Mouse (Mus musculus) liver, embryonic 16.5 days (tissue): ENCODE results near the gene Ccl22. TPM values are rescaled to one million over a fixed set of nuclear protein-coding genes. Genes with fewer than 3 reads are reported as not detected.
A peak's percentile ranks its signal among the peaks of the same experiment; 100 is the strongest.

ENCODE experiments used
- ATAC-seq: fragments of 200-750 bp; cut with Nextera tagmentation; 2 replicates; pipeline ENCODE4 v1.8.0; 2017; ENCODE audit warnings: low read depth, mild to moderate bottlenecking, moderate number of reproducible peaks, moderate library complexity
- H3K27ac ChIP-seq: fragments of 300-500 bp; sonication (generic); 2 replicates; pipeline ENCODE4 v1.5.1; 2014; ENCODE audit warnings: mild to moderate bottlenecking, low read length
- H3K27me3 ChIP-seq: fragments of 300-500 bp; sonication (generic); 2 replicates; pipeline ENCODE4 v1.6.1; 2014; ENCODE audit warnings: low read depth, low read length, mixed read lengths; ENCODE audit not compliant: control insufficient read depth, insufficient read depth
- H3K36me3 ChIP-seq: fragments of 300-500 bp; sonication (generic); 2 replicates; pipeline ENCODE4 v1.6.1; 2014; ENCODE audit warnings: mild to moderate bottlenecking; ENCODE audit not compliant: control insufficient read depth, insufficient read depth
- H3K4me1 ChIP-seq: fragments of 300-500 bp; sonication (generic); 2 replicates; pipeline ENCODE4 v1.6.1; 2014; ENCODE audit warnings: low read depth, low read length, mixed read lengths; ENCODE audit not compliant: control insufficient read depth
- H3K4me2 ChIP-seq: fragments of 300-500 bp; sonication (generic); 2 replicates; pipeline ENCODE4 v1.6.1; 2014; ENCODE audit warnings: low read depth, low read length, mixed read lengths
- H3K4me3 ChIP-seq: fragments of 300-500 bp; sonication (generic); 2 replicates; pipeline ENCODE4 v1.5.1; 2014; ENCODE audit warnings: low read depth, mild to moderate bottlenecking, low read length
- H3K9ac ChIP-seq: fragments of 300-500 bp; sonication (generic); 2 replicates; pipeline ENCODE4 v1.6.1; 2014; ENCODE audit warnings: low read depth, low read length
- H3K9me3 ChIP-seq: fragments of 300-500 bp; sonication (generic); replicated peaks from 2 replicates; pipeline ENCODE4 v1.6.1; 2016; ENCODE audit warnings: low read length; ENCODE audit not compliant: control insufficient read depth
- WGBS: fragments of 180-500 bp; shearing (Covaris S2); extraction: QIAGEN DNeasy Blood & Tissue Kit; methylation state at CpG from one replicate; pipeline ENCODE4 v1.1.7; 2014; ENCODE audit not compliant: insufficient replicate concordance; 5-methylcytosine and 5-hydroxymethylcytosine counted together
- polyA plus RNA-seq: library from polyadenylated mRNA; unstranded; fragments of >200 nt; fragmentation: Nextera tagmentation; extraction: Ambion mirVana; gene quantifications from 2 replicates; pipeline ENCODE4 v1.2.1, GENCODE M21; 2015

Ccl22 gene
- polyA plus RNA-seq, 1 experiment from 2014 or later = 0.27 TPM

- WGBS = under 1% methylated on average over 35 of the region's 35 CpGs
- no peaks in the 10 kb centered on the region for H3K27me3 ChIP-seq
- no peaks in the 10 kb centered on the region for H3K9me3 ChIP-seq
- peaks cover 14% of the 10 kb centered on the region for H3K4me1 ChIP-seq
- H3K4me3 ChIP-seq = peak overlapping the region; percentile 67
- H3K4me2 ChIP-seq = peak overlapping the region; percentile 94
- ATAC-seq = peak; percentile 89
- H3K27ac ChIP-seq = peak overlapping the region; percentile 16; the same call in 1 of the 2 replicates
- H3K36me3 ChIP-seq = no peaks in the 10 kb centered on the region
- peak overlapping the region; percentile 71 for H3K9ac ChIP-seq
Measured at GRCm38 (mm10) chr8:94703972-94704668, 41.3 kb upstream of the Ccl22 start.

GRCm38 (mm10) chr8:94704669-94704984 is 40.8 kb upstream of the Ccl22 start:
- H3K27me3 ChIP-seq = no peaks in the 10 kb centered on the region
- peak overlapping the region; percentile 94 for H3K4me2 ChIP-seq
- H3K36me3 ChIP-seq = no peaks in the 10 kb centered on the region
- peak overlapping the region; percentile 71 for H3K9ac ChIP-seq
- no peak for ATAC-seq
- 11% methylated on average over 9 of the region's 9 CpGs for WGBS
- peak overlapping the region; percentile 16; the same call in 1 of the 2 replicates for H3K27ac ChIP-seq
- no peaks in the 10 kb centered on the region for H3K9me3 ChIP-seq
- peaks cover 14% of the 10 kb centered on the region for H3K4me1 ChIP-seq
- H3K4me3 ChIP-seq = peak overlapping the region; percentile 67

- ATAC-seq = no peak
- Histone ChIP-seq H3K4me2 (no peak overlapping the region), H3K9ac (no peak overlapping the region), H3K4me3 (no peak overlapping the region), H3K27me3 (no peaks in the 10 kb centered on the region), H3K4me1 (peaks cover 14% of the 10 kb centered on the region), H3K27ac (no peak overlapping the region), H3K9me3 (no peaks in the 10 kb centered on the region), H3K36me3 (no peaks in the 10 kb centered on the region)
- 66% methylated on average over 10 of the region's 10 CpGs for WGBS
Measured at GRCm38 (mm10) chr8:94705581-94706245, 39.7 kb upstream of the Ccl22 start.

- Histone ChIP-seq H3K4me1 (peaks cover 14% of the 10 kb centered on the region), H3K4me2 (no peak overlapping the region), H3K9me3 (no peaks in the 10 kb centered on the region), H3K27ac (no peak overlapping the region), H3K27me3 (no peaks in the 10 kb centered on the region; the same call in 1 of the 2 replicates), H3K9ac (no peak overlapping the region), H3K36me3 (no peaks in the 10 kb centered on the region), H3K4me3 (no peak overlapping the region)
- ATAC-seq = no peak
- 61% methylated on average over 9 of the region's 9 CpGs for WGBS
Measured at GRCm38 (mm10) chr8:94706732-94707395, 38.5 kb upstream of the Ccl22 start.

DNA sequence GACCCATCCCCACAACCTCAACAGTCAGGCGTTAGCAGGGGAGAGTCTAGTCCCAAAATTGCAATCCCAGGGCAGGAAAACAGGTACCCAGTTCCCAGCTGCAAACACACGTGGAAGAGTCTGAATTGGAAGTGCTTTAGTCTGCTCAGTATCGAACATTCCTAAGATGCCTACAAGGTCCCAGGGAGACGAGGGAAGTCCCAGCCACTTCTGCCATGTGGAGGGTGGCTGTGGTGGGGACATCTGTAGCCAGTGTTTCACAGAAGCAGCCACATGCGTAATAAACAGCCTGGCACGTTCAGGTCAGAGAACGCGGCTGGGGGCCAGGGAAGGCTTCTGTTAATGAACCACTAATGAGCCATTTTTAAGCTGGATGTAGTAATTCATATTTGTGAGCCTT is 35.1 kb upstream of the Ccl22 start:
- Histone ChIP-seq H3K36me3 (no peaks in the 10 kb centered on the region), H3K4me1 (no peaks in the 10 kb centered on the region; the same call in 1 of the 2 replicates), H3K4me2 (no peak overlapping the region), H3K9me3 (no peaks in the 10 kb centered on the region), H3K27ac (no peak overlapping the region), H3K4me3 (no peak overlapping the region), H3K27me3 (peaks cover 6% of the 10 kb centered on the region), H3K9ac (no peak overlapping the region)
- WGBS = 54% methylated on average over 8 of the region's 8 CpGs
- no peak for ATAC-seq

GRCm38 (mm10) chr8:94711160-94711718 is 34.2 kb upstream of the Ccl22 start:
- Histone ChIP-seq H3K4me2 (no peak overlapping the region), H3K4me1 (no peaks in the 10 kb centered on the region; the same call in 1 of the 2 replicates), H3K9ac (no peak overlapping the region), H3K4me3 (no peak overlapping the region), H3K27ac (no peak overlapping the region), H3K27me3 (peaks cover 6% of the 10 kb centered on the region), H3K9me3 (no peaks in the 10 kb centered on the region), H3K36me3 (no peaks in the 10 kb centered on the region)
- 15% methylated on average over 5 of the region's 5 CpGs for WGBS
- ATAC-seq = no peak

- H3K4me3 ChIP-seq = no peak overlapping the region
- H3K36me3 ChIP-seq = no peaks in the 10 kb centered on the region
- H3K27me3 ChIP-seq = peaks cover 9% of the 10 kb centered on the region
- H3K9ac ChIP-seq = no peak overlapping the region
- no peak overlapping the region for H3K4me2 ChIP-seq
- H3K9me3 ChIP-seq = no peaks in the 10 kb centered on the region
- H3K27ac ChIP-seq = no peak overlapping the region
- ATAC-seq = no peak
- no peaks in the 10 kb centered on the region for H3K4me1 ChIP-seq
- WGBS = 51% methylated on average over 5 of the region's 5 CpGs
Measured at GRCm38 (mm10) chr8:94714556-94714955, 30.8 kb upstream of the Ccl22 start.

- H3K27me3 ChIP-seq = peaks cover 11% of the 10 kb centered on the region
- H3K4me3 ChIP-seq = no peak overlapping the region
- ATAC-seq = no peak
- H3K4me2 ChIP-seq = no peak overlapping the region
- whole genome bisulfite sequencing = 67% methylated on average over 3 of the region's 3 CpGs
- no peaks in the 10 kb centered on the region for H3K9me3 ChIP-seq
- no peaks in the 10 kb centered on the region for H3K4me1 ChIP-seq
- H3K27ac ChIP-seq = no peak overlapping the region
- H3K36me3 ChIP-seq = no peaks in the 10 kb centered on the region
- no peak overlapping the region for H3K9ac ChIP-seq
Measured at GRCm38 (mm10) chr8:94715871-94716270, 29.5 kb upstream of the Ccl22 start.
